In the genomic region with DNA sequence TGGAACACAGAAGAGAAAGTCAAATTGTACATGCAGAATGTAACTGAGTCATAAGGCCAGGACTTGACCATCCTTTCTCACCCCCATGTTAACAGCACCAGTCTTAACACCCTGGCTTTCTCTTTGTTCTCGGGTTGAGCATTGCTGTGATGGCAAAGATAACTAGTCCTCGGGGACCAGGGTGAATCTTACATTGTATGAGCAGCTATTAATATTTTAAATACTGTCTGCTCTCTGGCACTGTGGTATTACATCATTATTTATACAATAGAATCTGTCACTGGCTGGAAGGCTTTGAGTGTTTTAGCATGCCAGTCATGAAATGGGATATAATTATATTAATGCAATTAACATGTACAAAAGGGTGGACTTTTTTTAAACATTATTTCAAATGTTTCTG, we compare ENCODE assay signal across 18 mouse cellular contexts.
DNase-seq lines count a peak whose midpoint lies in the region; ATAC-seq and TF ChIP-seq lines count a peak whose summit lies in the region.
"Had no signal": no experiment of that assay in that cellular context is flagged by ENCODE, and none has a peak within 500 bp of the region (broad histone marks: within the 10 kb centered on the region; RNA-seq: fewer than 3 reads in every experiment).

No protein-coding gene starts in this region.

- no peak overlapping the region for H3K4me3 ChIP-seq in lung, postnatal 0 days (ENCODE audit: low read depth, low read length)
- H3K4me3 ChIP-seq in forebrain, embryonic 16.5 days (replicated peaks; ENCODE audit: low read length): no peak overlapping the region
- H3K4me3 ChIP-seq in hindbrain, embryonic 14.5 days (replicated peaks; ENCODE audit: low read length): no peak overlapping the region
- H3K4me3 ChIP-seq in midbrain, embryonic 16.5 days (ENCODE audit: low read depth, low read length): no peak overlapping the region
- H3K4me3 ChIP-seq: heart, embryonic 10.5 days; limb, embryonic 10.5 days; liver, embryonic 12.5 days had no signal

- no peak overlapping the region for H3K4me2 ChIP-seq in lung, postnatal 0 days (replicated peaks; ENCODE audit: low read depth, low read length)
- no peak overlapping the region for H3K4me2 ChIP-seq in forebrain, embryonic 16.5 days (ENCODE audit: low read length)
- no peak overlapping the region for H3K4me2 ChIP-seq in hindbrain, embryonic 14.5 days (replicated peaks)
- no peak overlapping the region for H3K4me2 ChIP-seq in midbrain, embryonic 16.5 days (ENCODE audit: low read length)
- H3K4me2 ChIP-seq: liver, embryonic 12.5 days; lung, embryonic 14.5 days had no signal

- H3K36me3 ChIP-seq in lung, postnatal 0 days (ENCODE audit: insufficient read depth, low read length): no peaks in the 10 kb centered on the region
- H3K36me3 ChIP-seq in forebrain, embryonic 16.5 days (ENCODE audit: control insufficient read depth, insufficient read depth): no peaks in the 10 kb centered on the region
- no peaks in the 10 kb centered on the region for H3K36me3 ChIP-seq in hindbrain, embryonic 14.5 days (replicated peaks; ENCODE audit: control insufficient read depth, insufficient read depth)
- H3K36me3 ChIP-seq in midbrain, embryonic 16.5 days (ENCODE audit: control insufficient read depth, insufficient read depth, low read length): no peaks in the 10 kb centered on the region
- H3K36me3 ChIP-seq: heart, embryonic 10.5 days; limb, embryonic 10.5 days; liver, embryonic 12.5 days had no signal

- H3K27ac ChIP-seq in lung, postnatal 0 days (ENCODE audit: low read length): no peak overlapping the region
- no peak overlapping the region; the same call in 1 of the 2 replicates for H3K27ac ChIP-seq in forebrain, embryonic 16.5 days (ENCODE audit: low read length)
- peak overlapping the region; percentile 33; the same call in 1 of the 2 replicates for H3K27ac ChIP-seq in hindbrain, embryonic 14.5 days
- peak overlapping the region; percentile 66; the same call in 1 of the 2 replicates for H3K27ac ChIP-seq in midbrain, embryonic 16.5 days (ENCODE audit: low read length)
- H3K27ac ChIP-seq: heart, embryonic 10.5 days; limb, embryonic 10.5 days; liver, embryonic 12.5 days had no signal

- 0 out of 2 replicates have a peak, but pooled peaks have one; percentile 25 for ATAC-seq in lung, postnatal 0 days
- ATAC-seq in forebrain, embryonic 16.5 days: peak; percentile 49; the same call in 1 of the 2 replicates
- peak; percentile 55; the same call in 1 of the 2 replicates for ATAC-seq in hindbrain, embryonic 14.5 days (ENCODE audit: low FRiP score)
- ATAC-seq in midbrain, embryonic 16.5 days: peak; percentile 81
- ATAC-seq: activated CD4-positive, CD25-positive, alpha-beta regulatory T cell, adult 4 months; inflammation-experienced regulatory T-cells, adult 6 months; liver, embryonic 12.5 days; Patski had no signal

- no peaks in the 10 kb centered on the region for H3K4me1 ChIP-seq in lung, postnatal 0 days (ENCODE audit: insufficient read depth, low read depth, low read length)
- peaks cover 12% of the 10 kb centered on the region for H3K4me1 ChIP-seq in forebrain, embryonic 16.5 days (replicated peaks; ENCODE audit: control insufficient read depth, insufficient read depth, low read length)
- H3K4me1 ChIP-seq in hindbrain, embryonic 14.5 days (replicated peaks; ENCODE audit: control insufficient read depth, insufficient read depth, low read length): peaks cover 14% of the 10 kb centered on the region
- H3K4me1 ChIP-seq in midbrain, embryonic 16.5 days (ENCODE audit: control insufficient read depth, insufficient read depth, low read length): peaks cover 11% of the 10 kb centered on the region
- H3K4me1 ChIP-seq: heart, embryonic 10.5 days; limb, embryonic 10.5 days; liver, embryonic 12.5 days had no signal

- no peaks in the 10 kb centered on the region for H3K9me3 ChIP-seq in lung, postnatal 0 days (ENCODE audit: low read length)
- no peaks in the 10 kb centered on the region for H3K9me3 ChIP-seq in forebrain, embryonic 16.5 days (ENCODE audit: control insufficient read depth, low read length)
- H3K9me3 ChIP-seq in hindbrain, embryonic 14.5 days (ENCODE audit: control insufficient read depth, low read length): no peaks in the 10 kb centered on the region
- H3K9me3 ChIP-seq in midbrain, embryonic 16.5 days (replicated peaks; ENCODE audit: control insufficient read depth, low read length, poor library complexity, severe bottlenecking): no peaks in the 10 kb centered on the region
- H3K9me3 ChIP-seq: heart, embryonic 10.5 days; limb, embryonic 10.5 days; liver, embryonic 12.5 days had no signal

- TF ChIP-seq CTCF in lung, postnatal 0 days (IDR thresholded peaks at IDR 0.05): no peak

- no peaks in the 10 kb centered on the region for H3K27me3 ChIP-seq in lung, postnatal 0 days (replicated peaks; ENCODE audit: insufficient read depth, low read length)
- H3K27me3 ChIP-seq in forebrain, embryonic 16.5 days (replicated peaks; ENCODE audit: control insufficient read depth, insufficient read depth, low read length): no peaks in the 10 kb centered on the region
- no peaks in the 10 kb centered on the region for H3K27me3 ChIP-seq in hindbrain, embryonic 14.5 days (ENCODE audit: control insufficient read depth, insufficient read depth, low read length)
- no peaks in the 10 kb centered on the region for H3K27me3 ChIP-seq in midbrain, embryonic 16.5 days (ENCODE audit: control insufficient read depth, insufficient read depth, low read depth, low read length)
- H3K27me3 ChIP-seq: liver, embryonic 12.5 days; Patski had no signal

- H3K9ac ChIP-seq in lung, postnatal 0 days (replicated peaks; ENCODE audit: low read depth): no peak overlapping the region
- H3K9ac ChIP-seq in forebrain, embryonic 16.5 days (replicated peaks; ENCODE audit: low read depth, low read length): no peak overlapping the region
- no peak overlapping the region for H3K9ac ChIP-seq in hindbrain, embryonic 14.5 days
- H3K9ac ChIP-seq in midbrain, embryonic 16.5 days (ENCODE audit: low read depth, low read length): no peak overlapping the region
- H3K9ac ChIP-seq: liver, embryonic 12.5 days; lung, embryonic 14.5 days had no signal

- DNase-seq in lung, postnatal 0 days (ENCODE audit: low spot score): peak; percentile 28
- no peak for DNase-seq in lung, postnatal 36 days
- no peak for DNase-seq in hindbrain, embryonic 14.5 days (ENCODE audit: low spot score)
- no peak for DNase-seq in thymus, postnatal 4 days
- DNase-seq in cerebellum, postnatal 10 days: no peak
- no peak for DNase-seq in kidney, adult 8-10 months
- DNase-seq: cerebellum, postnatal 25 days; heart, postnatal 10 days; lung, embryonic 14.5 days; thymus, postnatal 36 days had no signal

- no peak for TF ChIP-seq EP300 in lung, postnatal 0 days (IDR thresholded peaks at IDR 0.05)

- WGBS in lung, postnatal 0 days: 24% methylated on average over 2 of the region's 2 CpGs
- WGBS in forebrain, embryonic 16.5 days: 30% methylated on average over 2 of the region's 2 CpGs
- 22% methylated on average over 2 of the region's 2 CpGs for WGBS in hindbrain, embryonic 14.5 days
- 14% methylated on average over 2 of the region's 2 CpGs for WGBS in midbrain, embryonic 16.5 days

Comparison
In these comparisons a context has a peak if more than half of its experiments do, and no peak if none do; other contexts are left out.
1. ATAC-seq: peak in every context shown above with its lines; median percentile 81 in midbrain, embryonic 16.5 days; 55 in hindbrain, embryonic 14.5 days; 49 in forebrain, embryonic 16.5 days; 25 in lung, postnatal 0 days.
2. H3K27ac ChIP-seq: peak in hindbrain, embryonic 14.5 days (single experiment) and midbrain, embryonic 16.5 days (single experiment); none in lung, postnatal 0 days (single experiment) and forebrain, embryonic 16.5 days (single experiment).